Mouse (Mus musculus) hindbrain, embryonic 10.5 days (tissue): Measurements from ENCODE around the gene Creld1. TPM values are rescaled to one million over a fixed set of nuclear protein-coding genes. Genes with fewer than 3 reads are reported as not detected.

Source experiments
- DNase-seq: peaks from one replicate; pipeline ENCODE4 v3.0.0-alpha.2; 2017; ENCODE audit warnings: low spot score
- H3K27ac ChIP-seq: fragments of 300-500 bp; sonication (generic); 2 replicates; pipeline ENCODE4 v1.5.1; 2016; ENCODE audit warnings: mild to moderate bottlenecking, moderate library complexity
- H3K27me3 ChIP-seq: fragments of 300-500 bp; sonication (generic); 2 replicates; pipeline ENCODE4 v1.6.1; 2016; ENCODE audit warnings: mild to moderate bottlenecking; ENCODE audit not compliant: poor library complexity, insufficient read depth, severe bottlenecking
- H3K36me3 ChIP-seq: fragments of 300-500 bp; sonication (generic); 2 replicates; pipeline ENCODE4 v1.6.1; 2016; ENCODE audit warnings: mild to moderate bottlenecking, moderate library complexity
- H3K4me1 ChIP-seq: fragments of 300-500 bp; sonication (generic); replicated peaks from 2 replicates; pipeline ENCODE4 v1.6.1; 2016; ENCODE audit warnings: mild to moderate bottlenecking
- H3K4me3 ChIP-seq: fragments of 300-500 bp; sonication (generic); 2 replicates; pipeline ENCODE4 v1.5.1; 2016; ENCODE audit warnings: mild to moderate bottlenecking, moderate library complexity
- H3K9me3 ChIP-seq: fragments of 300-500 bp; sonication (generic); 2 replicates; pipeline ENCODE4 v1.6.1; 2016; ENCODE audit warnings: mild to moderate bottlenecking, moderate library complexity
- WGBS: fragments of 180-500 bp; shearing (Covaris S2); methylation state at CpG from one replicate; pipeline ENCODE4 v1.1.7; 2016; 5-methylcytosine and 5-hydroxymethylcytosine counted together
- polyA plus RNA-seq: library from polyadenylated mRNA; unstranded; fragments of >200 nt; fragmentation: Nextera tagmentation; extraction: Ambion mirVana; gene quantifications from 2 replicates; pipeline ENCODE4 v1.2.1, GENCODE M21; 2016

The Creld1 gene
- polyA plus RNA-seq, 1 experiment from 2014 or later, result 42.5 TPM

GRCm38 (mm10) chr6:113473715-113474114 is 9.4 kb upstream of the Creld1 start:
- H3K4me3 ChIP-seq, result no peak overlapping the region
- no peaks in the 10 kb centered on the region for H3K36me3 ChIP-seq
- no peak for DNase-seq
- no peaks in the 10 kb centered on the region for H3K9me3 ChIP-seq
- H3K27me3 ChIP-seq, result peaks cover 43% of the 10 kb centered on the region
- H3K27ac ChIP-seq, result no peak overlapping the region
- WGBS, result 90% methylated on average over 6 of the region's 6 CpGs
- H3K4me1 ChIP-seq, result peaks cover 41% of the 10 kb centered on the region

DNA sequence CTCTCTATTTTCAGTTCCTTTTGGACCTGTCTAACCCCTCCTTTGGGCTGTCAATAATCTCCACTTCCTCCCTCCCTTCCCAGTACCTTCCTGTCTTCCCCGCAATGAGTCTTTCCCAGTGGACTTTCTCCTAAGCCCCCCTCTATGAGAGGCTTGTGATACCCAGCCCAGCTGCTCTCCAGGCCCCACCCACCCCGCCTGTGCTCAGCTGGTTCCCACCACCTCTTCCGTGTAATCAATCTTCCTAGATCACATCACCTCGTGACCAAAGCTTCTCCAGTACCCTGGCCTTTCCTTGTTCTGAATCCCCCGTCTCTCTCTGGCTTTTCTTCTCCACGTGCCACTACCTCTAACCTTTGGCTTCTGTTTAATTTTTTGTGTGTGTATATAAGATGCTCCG is 5.7 kb upstream of the Creld1 start:
- Histone ChIP-seq H3K9me3 (no peaks in the 10 kb centered on the region), H3K4me3 (no peak overlapping the region), H3K27ac (no peak overlapping the region), H3K36me3 (no peaks in the 10 kb centered on the region), H3K4me1 (peaks cover 23% of the 10 kb centered on the region), H3K27me3 (peaks cover 41% of the 10 kb centered on the region)
- DNase-seq, result no peak
- WGBS, result 54% methylated on average over 7 of the region's 7 CpGs

DNA sequence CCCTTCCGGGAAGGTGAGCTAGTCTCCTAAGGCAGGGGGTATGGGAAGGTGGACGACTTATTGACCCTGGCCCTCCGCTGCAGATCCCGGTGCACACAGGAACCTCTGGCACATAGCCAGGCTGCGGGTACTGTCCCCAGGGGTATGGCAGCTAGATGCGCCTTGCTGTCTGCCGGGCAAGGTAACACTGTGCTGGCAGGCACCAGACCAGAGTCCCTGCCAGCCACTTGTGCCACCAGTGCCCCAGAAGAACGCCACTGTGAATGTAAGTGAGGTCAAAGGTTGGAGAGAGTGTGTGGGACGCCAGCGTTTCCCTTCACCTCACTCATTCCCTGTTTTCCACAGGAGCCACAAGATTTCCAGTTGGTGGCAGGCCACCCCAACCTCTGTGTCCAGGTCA is 4.2 kb upstream of the Creld1 start:
- 83% methylated on average over 10 of the region's 10 CpGs for WGBS
- Histone ChIP-seq H3K27me3 (peaks cover 40% of the 10 kb centered on the region), H3K4me1 (peaks cover 30% of the 10 kb centered on the region), H3K27ac (no peak overlapping the region), H3K36me3 (no peaks in the 10 kb centered on the region), H3K9me3 (no peaks in the 10 kb centered on the region), H3K4me3 (no peak overlapping the region)
- no peak for DNase-seq

- no peak for DNase-seq
These were observed 2.3 kb upstream of the Creld1 start for GRCm38 (mm10) chr6:113480555-113481373.

GRCm38 (mm10) chr6:113482477-113483099 is 509 bp upstream of the Creld1 start:
- Histone ChIP-seq H3K4me3 (peak overlapping the region; percentile 62), H3K36me3 (peaks cover 11% of the 10 kb centered on the region; the same call in 1 of the 2 replicates), H3K4me1 (peaks cover 51% of the 10 kb centered on the region), H3K9me3 (no peaks in the 10 kb centered on the region), H3K27ac (peak overlapping the region; percentile 94), H3K27me3 (peaks cover 40% of the 10 kb centered on the region)
- no peak for DNase-seq
- WGBS, result under 1% methylated on average over 65 of the region's 65 CpGs

More at GRCm38 (mm10) chr6:113480555-113481373, 2.3 kb upstream of the Creld1 start:
- Histone ChIP-seq H3K27me3 (peaks cover 40% of the 10 kb centered on the region), H3K36me3 (no peaks in the 10 kb centered on the region), H3K4me3 (no peak overlapping the region), H3K4me1 (peaks cover 45% of the 10 kb centered on the region), H3K27ac (no peak overlapping the region), H3K9me3 (no peaks in the 10 kb centered on the region)
- WGBS, result 68% methylated on average over 18 of the region's 18 CpGs

- Histone ChIP-seq H3K4me1 (peaks cover 53% of the 10 kb centered on the region), H3K27ac (peak overlapping the region; percentile 94), H3K9me3 (no peaks in the 10 kb centered on the region), H3K27me3 (peaks cover 38% of the 10 kb centered on the region), H3K36me3 (peaks cover 22% of the 10 kb centered on the region), H3K4me3 (peak overlapping the region; percentile 62)
- 15% methylated on average over 10 of the region's 10 CpGs for WGBS
- DNase-seq, result peak; percentile 38
These were observed 632 bp downstream of the Creld1 start for GRCm38 (mm10) chr6:113483729-113484128.

DNA sequence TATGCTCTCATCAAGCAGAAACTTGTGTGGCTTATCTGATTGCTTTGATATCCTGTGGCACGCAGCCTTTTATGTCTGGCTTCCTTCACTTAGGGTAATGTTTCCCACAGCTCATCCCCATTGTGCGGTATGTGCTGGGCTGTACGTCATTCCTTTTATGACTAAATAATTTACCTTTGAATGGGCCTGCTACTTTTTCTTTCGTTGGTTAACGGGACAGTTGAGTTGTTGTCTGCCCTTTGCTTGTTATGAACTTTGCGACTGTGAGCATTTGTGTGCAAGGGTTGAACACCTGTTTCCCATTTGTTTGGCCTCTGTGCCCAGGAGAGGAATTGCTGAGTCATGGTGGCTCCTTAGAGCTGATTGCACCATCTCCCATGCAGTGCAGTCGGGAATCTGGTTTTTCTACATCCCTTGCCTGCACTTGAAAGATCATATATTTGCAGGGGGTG is 4.1 kb downstream of the Creld1 start:
- Histone ChIP-seq H3K27me3 (peaks cover 5% of the 10 kb centered on the region; the same call in 1 of the 2 replicates), H3K27ac (no peak overlapping the region), H3K4me3 (no peak overlapping the region), H3K4me1 (peaks cover 39% of the 10 kb centered on the region), H3K9me3 (no peaks in the 10 kb centered on the region), H3K36me3 (peaks cover 54% of the 10 kb centered on the region)
- 70% methylated on average over 7 of the region's 7 CpGs for WGBS
- no peak for DNase-seq

- Histone ChIP-seq H3K36me3 (peaks cover 66% of the 10 kb centered on the region), H3K4me3 (no peak overlapping the region), H3K27me3 (peaks cover 8% of the 10 kb centered on the region; the same call in 1 of the 2 replicates), H3K4me1 (peaks cover 30% of the 10 kb centered on the region), H3K9me3 (no peaks in the 10 kb centered on the region), H3K27ac (no peak overlapping the region)
- no peak for DNase-seq
- 95% methylated on average over 14 of the region's 14 CpGs for WGBS
These were observed 6.3 kb downstream of the Creld1 start for GRCm38 (mm10) chr6:113489410-113489809.

- Histone ChIP-seq H3K27me3 (peaks cover 35% of the 10 kb centered on the region), H3K4me1 (peaks cover 27% of the 10 kb centered on the region), H3K4me3 (no peak overlapping the region), H3K27ac (no peak overlapping the region), H3K9me3 (no peaks in the 10 kb centered on the region), H3K36me3 (peaks cover 59% of the 10 kb centered on the region)
- no peak for DNase-seq
- WGBS, result 78% methylated on average over 24 of the region's 24 CpGs
These were observed 9.2 kb downstream of the Creld1 start for GRCm38 (mm10) chr6:113492101-113492864.

DNA sequence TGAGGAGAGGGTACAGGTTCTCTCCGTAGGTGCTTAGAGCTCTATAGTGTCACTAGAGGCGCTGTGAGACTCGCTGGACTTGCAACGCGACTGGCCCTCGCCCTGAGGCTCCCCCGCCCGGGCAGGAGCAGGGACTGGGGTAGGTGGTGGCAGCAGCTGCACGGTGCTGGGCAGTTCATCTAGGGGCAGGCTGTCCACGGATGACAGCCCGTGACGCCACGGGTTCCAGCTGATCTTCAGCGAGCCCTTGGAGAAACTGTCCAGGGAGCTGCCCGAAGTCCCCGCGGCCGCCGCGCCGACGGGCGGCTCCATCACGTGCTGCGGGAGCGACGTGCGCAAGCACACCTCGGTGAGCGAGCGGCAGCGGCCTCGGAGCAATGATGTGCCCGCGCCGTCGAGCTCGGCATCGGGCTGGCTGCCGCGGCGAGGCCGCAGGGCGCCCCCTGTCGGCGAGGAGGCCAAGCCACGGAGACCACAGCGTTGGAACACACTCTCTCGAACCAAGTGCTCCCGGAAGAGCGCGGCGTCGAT is 11.2 kb downstream of the Creld1 start:
- 2% methylated on average over 54 of the region's 54 CpGs for WGBS
- no peaks in the 10 kb centered on the region for H3K9me3 ChIP-seq
- peak overlapping the region; percentile 84 for H3K27ac ChIP-seq
- DNase-seq, result peak; percentile 79
- peak overlapping the region; percentile 53 for H3K4me3 ChIP-seq
- H3K36me3 ChIP-seq, result peaks cover 41% of the 10 kb centered on the region
- H3K27me3 ChIP-seq, result peaks cover 38% of the 10 kb centered on the region
- H3K4me1 ChIP-seq, result peaks cover 31% of the 10 kb centered on the region

DNA sequence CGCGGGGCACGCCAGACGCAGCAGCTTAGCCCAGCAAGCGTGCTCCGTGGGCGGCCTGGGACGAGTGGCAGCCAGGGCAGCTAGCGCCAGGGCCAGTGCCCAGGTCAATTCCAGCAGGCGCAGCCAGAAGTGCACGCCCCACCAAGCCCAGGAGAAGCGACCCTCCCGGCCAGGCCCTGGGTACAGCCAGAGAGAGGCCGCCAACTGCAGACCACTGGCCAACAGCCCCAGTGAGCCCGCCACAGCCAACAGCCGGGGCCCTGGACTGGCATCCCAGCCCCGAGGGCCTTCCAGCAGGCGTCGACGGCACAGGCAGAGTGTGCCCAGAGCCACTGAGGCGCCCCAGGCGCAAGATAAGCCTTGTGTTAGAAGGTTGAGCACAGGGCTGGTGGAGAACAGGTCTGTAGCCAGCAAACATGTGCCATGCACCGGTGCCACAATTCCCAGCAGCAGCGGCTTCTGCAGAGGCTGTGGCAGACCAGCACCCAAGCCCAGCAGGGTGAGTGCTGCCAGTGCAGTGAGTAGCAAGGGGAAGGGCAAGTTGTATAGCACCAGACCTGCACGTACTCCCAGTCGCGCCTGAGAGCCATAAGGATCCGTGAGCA is 12.1 kb downstream of the Creld1 start:
- no peaks in the 10 kb centered on the region for H3K9me3 ChIP-seq
- H3K36me3 ChIP-seq, result peaks cover 32% of the 10 kb centered on the region
- peak overlapping the region; percentile 53 for H3K4me3 ChIP-seq
- DNase-seq, result no peak
- peaks cover 31% of the 10 kb centered on the region for H3K4me1 ChIP-seq
- WGBS, result 51% methylated on average over 28 of the region's 28 CpGs
- H3K27ac ChIP-seq, result peak overlapping the region; percentile 84
- H3K27me3 ChIP-seq, result peaks cover 42% of the 10 kb centered on the region

DNA sequence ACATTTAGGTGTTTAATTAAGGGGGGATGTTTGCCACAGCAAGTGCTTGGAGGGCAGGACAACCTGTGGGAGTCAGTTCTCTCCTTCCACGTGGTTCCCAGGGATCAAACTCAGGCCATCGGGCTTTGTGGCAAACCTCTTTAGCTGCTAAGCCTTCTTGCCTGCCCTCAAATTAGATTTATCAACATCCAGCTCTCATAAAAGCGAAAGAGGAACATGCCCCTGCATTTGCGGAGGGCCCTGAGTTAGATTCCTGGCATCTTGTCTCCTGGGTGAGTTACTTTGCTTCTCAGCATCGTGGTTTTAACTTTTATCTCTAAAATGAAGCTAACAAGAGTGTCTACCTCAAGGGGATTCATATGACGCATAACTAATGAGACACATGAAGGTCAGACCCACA is 16.2 kb downstream of the Creld1 start:
- DNase-seq, result no peak
- H3K36me3 ChIP-seq, result no peaks in the 10 kb centered on the region
- peaks cover 62% of the 10 kb centered on the region for H3K27me3 ChIP-seq
- H3K27ac ChIP-seq, result no peak overlapping the region
- peaks cover 41% of the 10 kb centered on the region for H3K4me1 ChIP-seq
- no peaks in the 10 kb centered on the region; the same call in 1 of the 2 replicates for H3K9me3 ChIP-seq
- H3K4me3 ChIP-seq, result no peak overlapping the region
- WGBS, result 83% methylated on average over 6 of the region's 6 CpGs
